Mouse (Mus musculus): ENCODE measurements around the gene Birc2. TPM values are rescaled to one million over a fixed set of nuclear protein-coding genes. Genes with fewer than 3 reads are reported as not detected.

Gene Birc2
- polyA plus RNA-seq, 1 experiment: 15.4 TPM

DNA sequence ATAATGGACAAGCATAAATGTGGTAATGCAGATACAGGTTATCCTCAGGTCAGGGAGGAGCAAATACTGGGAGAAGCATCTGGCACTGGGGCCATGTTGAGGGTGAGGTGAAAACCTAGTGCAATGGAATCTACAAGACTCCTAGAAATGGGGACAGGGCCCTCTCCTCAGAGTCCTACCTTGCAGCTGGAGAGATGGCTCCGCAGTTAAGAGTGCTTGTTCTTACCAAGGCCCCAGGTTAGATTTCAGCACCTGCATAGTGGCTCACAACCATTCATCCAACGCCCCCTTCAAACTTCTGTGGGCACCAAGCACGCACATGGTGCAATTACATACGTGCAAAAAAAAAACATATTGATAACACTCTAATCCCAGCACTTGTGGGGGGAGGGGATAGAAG is 57.1 kb downstream of the Birc2 start:
- DNase-seq: no peak
- TF ChIP-seq POLR2A (IDR thresholded peaks at IDR 0.05; ENCODE audit: borderline replicate concordance, extremely low read depth, low read depth, low read length) (no peak), CTCF (IDR thresholded peaks at IDR 0.05; ENCODE audit: insufficient read depth, low read length) (no peak)
- no peak overlapping the region for H3K4me3 ChIP-seq (replicated peaks; ENCODE audit: extremely low read depth, low read depth, low read length)
- WGBS: 87% methylated on average over 4 of the region's 4 CpGs
- H3K4me1 ChIP-seq (ENCODE audit: control insufficient read depth, insufficient read depth, low read length): no peaks in the 10 kb centered on the region; the same call in 1 of the 2 replicates

DNA sequence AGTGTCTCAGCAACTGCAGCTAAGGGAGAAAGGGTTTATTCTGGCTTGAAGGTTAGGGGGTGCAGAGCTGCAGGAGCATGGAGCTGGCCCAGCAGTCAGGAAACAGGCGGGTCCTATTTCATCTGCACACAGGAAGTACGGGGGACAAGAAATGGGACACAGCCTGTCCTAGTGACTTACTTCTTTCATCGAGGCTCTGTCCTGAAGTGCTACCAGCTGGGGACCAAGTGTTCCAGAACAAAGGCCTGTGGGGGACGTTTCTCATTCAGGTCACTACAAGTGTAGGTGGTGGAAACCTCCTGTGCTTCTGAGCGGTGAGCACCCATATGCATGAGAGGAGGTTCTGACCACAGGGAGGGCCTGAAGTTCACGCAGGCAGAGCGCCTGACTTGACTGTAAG is 58.1 kb downstream of the Birc2 start:
- H3K4me1 ChIP-seq (ENCODE audit: control insufficient read depth, insufficient read depth, low read length): no peaks in the 10 kb centered on the region; the same call in 1 of the 2 replicates
- TF ChIP-seq CTCF (IDR thresholded peaks at IDR 0.05; ENCODE audit: insufficient read depth, low read length) (no peak), POLR2A (IDR thresholded peaks at IDR 0.05; ENCODE audit: borderline replicate concordance, extremely low read depth, low read depth, low read length) (no peak)
- DNase-seq: no peak
- 71% methylated on average over 7 of the region's 7 CpGs for WGBS
- no peak overlapping the region for H3K4me3 ChIP-seq (replicated peaks; ENCODE audit: extremely low read depth, low read depth, low read length)

DNA sequence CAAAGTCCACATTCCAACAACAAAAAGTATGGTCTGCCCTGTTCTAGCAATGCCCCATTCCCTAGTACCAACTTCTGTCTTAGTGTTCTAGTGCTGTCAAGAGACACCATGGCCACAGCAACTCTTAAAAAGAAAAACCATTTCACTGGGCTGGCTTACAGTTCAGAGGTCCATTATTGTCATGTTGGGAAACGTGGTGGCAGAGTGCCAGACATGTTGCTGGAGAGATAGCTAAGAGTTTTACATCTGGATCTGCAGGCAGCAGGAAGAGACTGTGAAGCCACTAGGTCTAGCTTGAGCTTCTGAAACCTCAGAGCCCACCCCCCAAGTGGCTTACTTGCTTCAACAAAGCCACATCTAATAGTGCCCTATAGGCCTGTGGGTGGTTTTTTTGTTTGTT is 59.2 kb downstream of the Birc2 start:
- no peak for DNase-seq
- Histone ChIP-seq H3K4me3 (replicated peaks; ENCODE audit: extremely low read depth, low read depth, low read length) (no peak overlapping the region), H3K4me1 (ENCODE audit: control insufficient read depth, insufficient read depth, low read length) (no peaks in the 10 kb centered on the region)
- 77% methylated on average over 1 of the region's 1 CpGs for WGBS
- TF ChIP-seq POLR2A (IDR thresholded peaks at IDR 0.05; ENCODE audit: borderline replicate concordance, extremely low read depth, low read depth, low read length): no peak
- no peak for TF ChIP-seq CTCF (IDR thresholded peaks at IDR 0.05; ENCODE audit: insufficient read depth, low read length)

DNA sequence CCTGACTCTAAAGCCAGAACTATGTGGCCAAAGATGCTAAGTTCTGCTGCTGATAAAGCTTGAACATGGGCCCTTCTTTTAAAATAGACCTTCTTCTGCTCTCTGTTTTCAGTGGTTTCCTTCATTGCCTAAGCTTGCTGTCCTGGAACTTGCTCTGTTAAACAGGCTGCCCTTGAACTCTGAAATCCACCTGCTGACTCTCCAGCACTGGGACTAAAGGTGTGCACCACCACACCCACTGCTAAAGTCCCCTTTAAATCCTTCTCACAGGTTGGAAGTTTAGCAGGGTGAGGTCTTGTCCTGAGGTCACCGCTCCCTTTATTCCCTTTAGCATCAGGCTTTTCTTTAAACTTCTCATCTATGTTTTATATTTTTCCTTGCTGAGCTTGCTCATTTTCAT is 59.9 kb downstream of the Birc2 start:
- WGBS: 100% methylated on average over 1 of the region's 1 CpGs
- TF ChIP-seq POLR2A (IDR thresholded peaks at IDR 0.05; ENCODE audit: borderline replicate concordance, extremely low read depth, low read depth, low read length): no peak
- TF ChIP-seq CTCF (IDR thresholded peaks at IDR 0.05; ENCODE audit: insufficient read depth, low read length): no peak
- Histone ChIP-seq H3K4me1 (ENCODE audit: control insufficient read depth, insufficient read depth, low read length) (no peaks in the 10 kb centered on the region), H3K4me3 (replicated peaks; ENCODE audit: extremely low read depth, low read depth, low read length) (no peak overlapping the region)
- DNase-seq: no peak

DNA sequence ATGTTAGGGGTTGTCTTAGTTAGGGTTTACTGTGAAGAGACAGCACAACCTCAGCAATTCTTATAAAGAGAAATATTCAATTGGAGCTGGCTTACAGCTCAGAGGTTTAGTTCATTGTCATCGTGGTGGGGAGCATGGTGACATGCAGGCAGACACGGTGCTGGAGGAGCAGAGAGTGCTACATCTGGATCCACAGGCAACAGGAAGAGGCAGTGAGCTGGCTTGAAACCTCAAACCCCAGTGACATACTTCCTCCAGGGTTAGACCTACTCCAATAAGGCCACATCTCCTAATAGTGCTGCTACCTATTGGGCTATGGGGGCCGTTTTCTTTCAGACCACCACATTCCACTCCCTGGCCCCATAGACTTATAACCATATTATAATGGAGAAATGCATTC is 60.9 kb downstream of the Birc2 start:
- TF ChIP-seq CTCF (IDR thresholded peaks at IDR 0.05; ENCODE audit: insufficient read depth, low read length) (no peak), POLR2A (IDR thresholded peaks at IDR 0.05; ENCODE audit: borderline replicate concordance, extremely low read depth, low read depth, low read length) (no peak)
- DNase-seq: no peak
- WGBS: 70% methylated on average over 3 of the region's 3 CpGs
- Histone ChIP-seq H3K4me1 (ENCODE audit: control insufficient read depth, insufficient read depth, low read length) (no peaks in the 10 kb centered on the region), H3K4me3 (replicated peaks; ENCODE audit: extremely low read depth, low read depth, low read length) (no peak overlapping the region)

DNA sequence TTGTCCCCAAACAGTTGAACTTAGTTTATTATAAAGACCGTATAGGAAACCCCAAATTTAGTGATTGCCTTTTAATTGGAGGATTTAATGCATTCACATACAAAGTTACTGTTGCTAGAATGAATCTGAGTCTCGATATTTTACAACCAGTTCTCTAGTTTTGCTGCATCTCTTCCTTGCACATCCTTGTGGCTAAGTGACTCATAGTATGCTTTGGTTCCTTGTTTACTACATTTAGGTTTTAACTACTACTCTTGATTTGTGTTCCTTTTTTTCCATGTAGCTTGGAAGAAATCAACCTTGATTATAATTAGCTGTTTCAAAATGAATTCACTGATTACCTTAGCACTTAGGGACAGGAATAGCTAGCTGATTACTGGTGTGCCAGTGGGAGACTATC is 61.9 kb downstream of the Birc2 start:
- WGBS: 88% methylated on average over 2 of the region's 2 CpGs
- no peak overlapping the region for H3K4me3 ChIP-seq (replicated peaks; ENCODE audit: extremely low read depth, low read depth, low read length)
- TF ChIP-seq CTCF (IDR thresholded peaks at IDR 0.05; ENCODE audit: insufficient read depth, low read length) (no peak), POLR2A (IDR thresholded peaks at IDR 0.05; ENCODE audit: borderline replicate concordance, extremely low read depth, low read depth, low read length) (no peak)
- no peaks in the 10 kb centered on the region for H3K4me1 ChIP-seq (ENCODE audit: control insufficient read depth, insufficient read depth, low read length)
- no peak for DNase-seq

DNA sequence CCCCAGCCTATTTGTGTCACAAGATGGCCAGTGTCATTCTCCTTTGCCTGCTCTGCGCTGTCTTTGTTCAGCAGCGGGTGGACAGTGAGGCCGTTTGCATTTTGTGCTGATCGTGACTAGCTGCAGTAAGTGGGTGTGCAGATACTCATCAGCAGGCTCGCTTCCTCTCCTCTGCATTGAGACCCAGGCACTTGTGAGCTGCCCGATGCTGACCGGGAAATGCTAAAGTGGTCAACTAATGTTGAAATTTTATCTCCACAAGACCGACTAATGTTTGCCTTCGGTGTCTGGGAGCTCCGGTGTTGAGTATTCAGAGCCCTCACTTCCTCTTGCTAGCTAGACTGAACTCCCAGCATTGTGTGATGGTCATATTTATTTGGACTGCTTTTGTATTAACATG is 62.3 kb downstream of the Birc2 start:
- DNase-seq: no peak
- H3K4me3 ChIP-seq (replicated peaks; ENCODE audit: extremely low read depth, low read depth, low read length): no peak overlapping the region
- no peak for TF ChIP-seq POLR2A (IDR thresholded peaks at IDR 0.05; ENCODE audit: borderline replicate concordance, extremely low read depth, low read depth, low read length)
- no peak for TF ChIP-seq CTCF (IDR thresholded peaks at IDR 0.05; ENCODE audit: insufficient read depth, low read length)
- 54% methylated on average over 10 of the region's 10 CpGs for whole genome bisulfite sequencing
- no peaks in the 10 kb centered on the region for H3K4me1 ChIP-seq (ENCODE audit: control insufficient read depth, insufficient read depth, low read length)

DNA sequence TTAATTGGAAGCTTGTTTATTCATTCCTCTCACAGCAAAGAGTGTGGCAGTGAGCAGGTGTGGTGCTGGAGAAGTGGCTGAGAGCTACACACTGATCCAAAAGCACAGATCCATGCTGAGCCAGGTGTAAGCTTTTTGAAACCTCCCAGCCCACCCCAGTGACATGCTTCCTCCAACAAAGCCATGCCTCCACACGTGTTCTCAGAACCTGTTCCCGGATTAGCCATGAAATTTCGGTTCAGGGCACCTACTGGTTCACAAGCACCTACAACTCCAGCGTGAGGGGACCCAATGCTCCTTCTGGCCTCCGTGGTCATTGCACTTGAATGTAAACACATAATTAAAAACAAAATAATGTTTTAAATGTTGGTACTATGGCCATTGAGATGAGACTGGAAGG is 63.2 kb downstream of the Birc2 start:
- TF ChIP-seq POLR2A (IDR thresholded peaks at IDR 0.05; ENCODE audit: borderline replicate concordance, extremely low read depth, low read depth, low read length) (no peak), CTCF (IDR thresholded peaks at IDR 0.05; ENCODE audit: insufficient read depth, low read length) (no peak)
- Histone ChIP-seq H3K4me1 (ENCODE audit: control insufficient read depth, insufficient read depth, low read length) (peaks cover 4% of the 10 kb centered on the region), H3K4me3 (replicated peaks; ENCODE audit: extremely low read depth, low read depth, low read length) (no peak overlapping the region)
- no peak for DNase-seq
- WGBS: 90% methylated on average over 5 of the region's 5 CpGs

DNA sequence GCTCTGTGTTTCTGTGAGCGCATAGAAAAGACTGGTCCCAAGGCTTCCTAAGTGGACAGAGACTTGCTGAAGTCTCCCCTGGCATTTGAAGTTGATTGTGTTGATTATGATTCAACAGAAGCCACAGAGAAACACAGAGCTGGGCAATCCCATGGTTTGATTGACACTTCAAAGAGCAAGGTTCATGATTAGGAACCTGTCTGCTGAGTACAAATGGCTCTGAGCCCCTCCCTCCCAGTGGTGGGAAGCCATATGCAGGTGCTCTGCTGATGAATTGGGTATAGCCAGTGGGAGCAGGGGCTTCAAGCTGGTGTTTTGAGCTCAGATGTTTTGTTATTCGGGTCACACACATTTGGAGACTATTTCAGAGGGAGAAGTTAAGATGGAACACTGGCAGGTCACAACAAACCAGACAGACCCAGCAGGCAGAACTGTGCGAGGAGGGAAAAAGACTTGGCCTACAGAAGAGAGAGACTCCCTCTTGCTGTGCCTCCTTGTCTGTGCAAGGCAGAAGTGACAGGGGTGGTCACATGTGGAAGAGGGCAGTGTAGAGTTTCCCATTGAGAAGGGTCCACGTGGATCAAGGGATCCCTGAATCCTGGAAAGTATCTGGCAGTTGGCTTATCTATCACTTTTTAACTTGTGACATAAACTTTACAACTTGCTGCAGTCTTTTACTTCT is 64.0 kb downstream of the Birc2 start:
- Histone ChIP-seq H3K4me1 (ENCODE audit: control insufficient read depth, insufficient read depth, low read length) (peaks cover 4% of the 10 kb centered on the region), H3K4me3 (replicated peaks; ENCODE audit: extremely low read depth, low read depth, low read length) (no peak overlapping the region)
- no peak for DNase-seq
- WGBS: 89% methylated on average over 4 of the region's 4 CpGs
- TF ChIP-seq CTCF (IDR thresholded peaks at IDR 0.05; ENCODE audit: insufficient read depth, low read length) (no peak), POLR2A (IDR thresholded peaks at IDR 0.05; ENCODE audit: borderline replicate concordance, extremely low read depth, low read depth, low read length) (no peak)

DNA sequence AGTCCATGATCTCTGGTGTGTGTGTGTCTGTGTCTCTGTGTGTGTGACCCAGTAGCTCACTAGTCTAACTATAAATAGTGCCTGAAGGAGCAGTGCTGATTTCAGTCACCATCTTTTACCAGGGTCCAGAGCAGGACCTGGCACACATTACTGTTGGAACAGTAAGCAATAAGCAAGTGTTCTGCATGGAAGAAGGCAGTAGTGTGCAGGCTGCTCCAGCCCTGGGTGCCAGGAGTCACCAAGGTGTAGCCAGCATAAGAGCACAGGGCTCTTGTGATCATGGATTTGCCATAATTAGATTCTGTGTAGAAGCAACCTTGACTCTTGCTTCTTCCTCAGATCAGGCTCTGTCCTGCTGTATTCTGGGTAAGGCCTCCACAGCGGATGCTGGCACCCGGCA is 64.5 kb downstream of the Birc2 start:
- TF ChIP-seq CTCF (IDR thresholded peaks at IDR 0.05; ENCODE audit: insufficient read depth, low read length): no peak
- no peak for TF ChIP-seq POLR2A (IDR thresholded peaks at IDR 0.05; ENCODE audit: borderline replicate concordance, extremely low read depth, low read depth, low read length)
- no peak overlapping the region for H3K4me3 ChIP-seq (replicated peaks; ENCODE audit: extremely low read depth, low read depth, low read length)
- DNase-seq: no peak
- H3K4me1 ChIP-seq (ENCODE audit: control insufficient read depth, insufficient read depth, low read length): peaks cover 7% of the 10 kb centered on the region
- 91% methylated on average over 2 of the region's 2 CpGs for WGBS

Data from lung, adult 2 months (tissue).